Mouse (Mus musculus): ENCODE measurements around the gene Mcl1. TPM values are rescaled to one million over a fixed set of nuclear protein-coding genes. Genes with fewer than 3 reads are reported as not detected.

The Mcl1 gene
- polyA plus RNA-seq, 1 experiment from 2014 or later = 91.3 TPM

GRCm38 (mm10) chr3:95706273-95706672 is 47.7 kb downstream of the Mcl1 start:
- DNase-seq (ENCODE audit: low spot score) = no peak

GRCm38 (mm10) chr3:95707497-95707896 is 48.9 kb downstream of the Mcl1 start:
- DNase-seq (ENCODE audit: low spot score) = peak; percentile 66

- DNase-seq (ENCODE audit: low spot score) = peak; percentile 33
These were observed 50.5 kb downstream of the Mcl1 start for GRCm38 (mm10) chr3:95709044-95709443.

- no peak for DNase-seq (ENCODE audit: low spot score)
These were observed 51.4 kb downstream of the Mcl1 start for GRCm38 (mm10) chr3:95709967-95710366.

Other genes starting within 250 kb of the Mcl1 start
- gene Arnt, start 224.4 kb upstream of the Mcl1 start, polyA plus RNA-seq (2015; fragmentation: Nextera tagmentation; extraction: Ambion mirVana) = 19.7 and 20.2 TPM in 2 replicates
- 4.4 and 4.5 TPM in 2 replicates for gene Ctsk, start 159.5 kb upstream of the Mcl1 start, polyA plus RNA-seq (2015; fragmentation: Nextera tagmentation; extraction: Ambion mirVana)
- 78.1 and 79.8 TPM in 2 replicates for gene Ctss, start 132.0 kb upstream of the Mcl1 start, polyA plus RNA-seq (2015; fragmentation: Nextera tagmentation; extraction: Ambion mirVana)
- gene Hormad1, start 99.1 kb upstream of the Mcl1 start, polyA plus RNA-seq (2015; fragmentation: Nextera tagmentation; extraction: Ambion mirVana) = 0.13 TPM in 1 of 2 replicates, not detected in the other
- 33.4 and 35.9 TPM in 2 replicates for gene Golph3l, start 69.9 kb upstream of the Mcl1 start, polyA plus RNA-seq (2015; fragmentation: Nextera tagmentation; extraction: Ambion mirVana)
- gene Ensa, start 33.8 kb upstream of the Mcl1 start, polyA plus RNA-seq (2015; fragmentation: Nextera tagmentation; extraction: Ambion mirVana) = 58.5 and 65.4 TPM in 2 replicates
- 0.91 and 2.0 TPM in 2 replicates for gene Adamtsl4, start 29.1 kb downstream of the Mcl1 start, polyA plus RNA-seq (2015; fragmentation: Nextera tagmentation; extraction: Ambion mirVana)
- 14.0 and 16.8 TPM in 2 replicates for gene Ecm1, start 80.8 kb downstream of the Mcl1 start, polyA plus RNA-seq (2015; fragmentation: Nextera tagmentation; extraction: Ambion mirVana)
- gene Tars2, start 101.4 kb downstream of the Mcl1 start, polyA plus RNA-seq (2015; fragmentation: Nextera tagmentation; extraction: Ambion mirVana) = 43.1 and 47.8 TPM in 2 replicates
- 16.2 and 18.8 TPM in 2 replicates for gene Rprd2, start 160.1 kb downstream of the Mcl1 start, polyA plus RNA-seq (2015; fragmentation: Nextera tagmentation; extraction: Ambion mirVana)
- 46.9 and 49.3 TPM in 2 replicates for gene Prpf3, start 197.1 kb downstream of the Mcl1 start, polyA plus RNA-seq (2015; fragmentation: Nextera tagmentation; extraction: Ambion mirVana)
- 372 and 418 TPM in 2 replicates for gene Mrps21, start 212.7 kb downstream of the Mcl1 start, polyA plus RNA-seq (2015; fragmentation: Nextera tagmentation; extraction: Ambion mirVana)
- gene Ciart, start 223.5 kb downstream of the Mcl1 start, polyA plus RNA-seq (2015; fragmentation: Nextera tagmentation; extraction: Ambion mirVana) = 2.7 and 3.2 TPM in 2 replicates
- 15.9 and 17.7 TPM in 2 replicates for gene BC028528, start 233.2 kb downstream of the Mcl1 start, polyA plus RNA-seq (2015; fragmentation: Nextera tagmentation; extraction: Ambion mirVana)
- gene Aph1a, start 235.2 kb downstream of the Mcl1 start, polyA plus RNA-seq (2015; fragmentation: Nextera tagmentation; extraction: Ambion mirVana) = 27.8 and 32.4 TPM in 2 replicates
- gene Car14, start 245.9 kb downstream of the Mcl1 start, polyA plus RNA-seq (2015; fragmentation: Nextera tagmentation; extraction: Ambion mirVana) = 1.8 and 2.2 TPM in 2 replicates

Measured in thymus, postnatal 0 days (tissue).